Mouse (Mus musculus) neural tube, embryonic 14.5 days (tissue): ENCODE results near the gene Mycl. TPM values are rescaled to one million over a fixed set of nuclear protein-coding genes. Genes with fewer than 3 reads are reported as not detected.

Experiments used
- ATAC-seq: fragments of 200-750 bp; cut with Nextera tagmentation; 2 replicates; pipeline ENCODE4 v1.8.0; 2017; ENCODE audit warnings: low read depth, mild to moderate bottlenecking, moderate TSS enrichment, moderate library complexity
- H3K27ac ChIP-seq: fragments of 300-500 bp; sonication (generic); 2 replicates; pipeline ENCODE4 v1.5.1; 2014; ENCODE audit warnings: low read depth, mild to moderate bottlenecking, control low read depth, low read length, moderate library complexity, mixed read lengths
- H3K27me3 ChIP-seq: fragments of 300-500 bp; sonication (generic); 2 replicates; pipeline ENCODE4 v1.6.1; 2014; ENCODE audit warnings: low read length; ENCODE audit not compliant: control insufficient read depth, insufficient read depth
- H3K36me3 ChIP-seq: fragments of 300-500 bp; sonication (generic); 2 replicates; pipeline ENCODE4 v1.6.1; 2014; ENCODE audit warnings: low read length, mixed read lengths; ENCODE audit not compliant: control insufficient read depth, insufficient read depth
- H3K4me1 ChIP-seq: fragments of 300-500 bp; sonication (generic); 2 replicates; pipeline ENCODE4 v1.6.1; 2014; ENCODE audit warnings: low read length; ENCODE audit not compliant: control insufficient read depth, insufficient read depth
- H3K4me2 ChIP-seq: fragments of 300-500 bp; sonication (generic); 2 replicates; pipeline ENCODE4 v1.6.1; 2014; ENCODE audit warnings: mild to moderate bottlenecking, low read depth, low read length, control low read depth
- H3K4me3 ChIP-seq: fragments of 300-500 bp; sonication (generic); 2 replicates; pipeline ENCODE4 v1.5.1; 2014; ENCODE audit warnings: low read depth, low read length, control low read depth, mixed read lengths
- H3K9ac ChIP-seq: fragments of 300-500 bp; sonication (generic); replicated peaks from 2 replicates; pipeline ENCODE4 v1.6.1; 2014; ENCODE audit warnings: low read depth, mild to moderate bottlenecking, control low read depth, low read length, mixed read lengths
- H3K9me3 ChIP-seq: fragments of 300-500 bp; sonication (generic); 2 replicates; pipeline ENCODE4 v1.6.1; 2016; ENCODE audit warnings: low read length; ENCODE audit not compliant: control insufficient read depth
- WGBS: fragments of 180-500 bp; shearing (Covaris S2); extraction: QIAGEN DNeasy Blood & Tissue Kit; methylation state at CpG from one replicate; pipeline ENCODE4 v1.1.7; 2014; 5-methylcytosine and 5-hydroxymethylcytosine counted together
- polyA plus RNA-seq: library from polyadenylated mRNA; unstranded; fragments of >200 nt; fragmentation: Nextera tagmentation; extraction: Ambion mirVana; gene quantifications from 2 replicates; pipeline ENCODE4 v1.2.1, GENCODE M21; 2014

The Mycl gene
- polyA plus RNA-seq, 1 experiment from 2014 or later: 60.9 TPM

- no peak for ATAC-seq
- 81% methylated on average over 4 of the region's 4 CpGs for WGBS
- Histone ChIP-seq H3K36me3 (no peaks in the 10 kb centered on the region), H3K4me3 (no peak overlapping the region), H3K4me1 (no peaks in the 10 kb centered on the region), H3K9me3 (no peaks in the 10 kb centered on the region), H3K27ac (no peak overlapping the region), H3K9ac (no peak overlapping the region), H3K4me2 (no peak overlapping the region), H3K27me3 (no peaks in the 10 kb centered on the region)
These were observed 18.6 kb upstream of the Mycl start for GRCm38 (mm10) chr4:122976885-122977284.

GRCm38 (mm10) chr4:122978850-122979249 lies 16.6 kb upstream of the Mycl start:
- 94% methylated on average over 2 of the region's 2 CpGs for WGBS
- H3K4me2 ChIP-seq: no peak overlapping the region
- H3K36me3 ChIP-seq: no peaks in the 10 kb centered on the region
- H3K4me1 ChIP-seq: no peaks in the 10 kb centered on the region
- H3K9me3 ChIP-seq: no peaks in the 10 kb centered on the region
- no peak overlapping the region for H3K9ac ChIP-seq
- no peak overlapping the region for H3K4me3 ChIP-seq
- no peak overlapping the region for H3K27ac ChIP-seq
- ATAC-seq: no peak
- H3K27me3 ChIP-seq: no peaks in the 10 kb centered on the region

DNA sequence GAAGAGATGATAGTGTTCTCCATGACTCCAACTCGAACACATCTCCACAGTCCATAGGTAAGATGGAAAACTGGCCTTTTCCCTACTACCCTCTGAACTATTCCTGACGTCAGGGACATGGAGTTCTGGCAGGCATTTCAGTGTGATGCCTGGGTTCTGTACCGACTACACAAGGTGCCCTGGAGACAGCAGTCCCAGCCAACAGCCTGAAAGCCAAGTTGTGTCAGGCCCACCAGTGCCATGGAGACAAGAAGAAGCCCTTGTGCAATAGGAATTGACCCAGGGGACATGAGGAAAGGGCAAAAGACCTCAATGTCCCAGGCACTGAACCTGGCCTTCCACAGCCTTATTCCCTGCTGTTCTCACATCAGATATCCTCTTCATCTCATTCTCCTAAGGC lies 15.6 kb upstream of the Mycl start:
- H3K9me3 ChIP-seq: no peaks in the 10 kb centered on the region
- WGBS: 90% methylated on average over 3 of the region's 3 CpGs

GRCm38 (mm10) chr4:122980684-122981083 lies 14.8 kb upstream of the Mycl start:
- Histone ChIP-seq H3K4me3 (no peak overlapping the region), H3K27ac (no peak overlapping the region), H3K9ac (no peak overlapping the region), H3K4me2 (no peak overlapping the region), H3K36me3 (no peaks in the 10 kb centered on the region), H3K27me3 (no peaks in the 10 kb centered on the region), H3K9me3 (no peaks in the 10 kb centered on the region), H3K4me1 (no peaks in the 10 kb centered on the region)
- ATAC-seq: no peak
- 92% methylated on average over 2 of the region's 2 CpGs for WGBS

More for the DNA sequence above, 15.6 kb upstream of the Mycl start:
- Histone ChIP-seq H3K27ac (no peak overlapping the region), H3K9ac (no peak overlapping the region), H3K27me3 (no peaks in the 10 kb centered on the region), H3K36me3 (no peaks in the 10 kb centered on the region), H3K4me1 (no peaks in the 10 kb centered on the region), H3K4me2 (no peak overlapping the region), H3K4me3 (no peak overlapping the region)
- ATAC-seq: no peak

GRCm38 (mm10) chr4:122981238-122981637 lies 14.2 kb upstream of the Mycl start:
- Histone ChIP-seq H3K36me3 (no peaks in the 10 kb centered on the region), H3K27ac (no peak overlapping the region), H3K4me3 (no peak overlapping the region), H3K4me2 (no peak overlapping the region), H3K4me1 (no peaks in the 10 kb centered on the region), H3K9ac (no peak overlapping the region), H3K9me3 (no peaks in the 10 kb centered on the region), H3K27me3 (no peaks in the 10 kb centered on the region)
- 86% methylated on average over 7 of the region's 7 CpGs for WGBS
- ATAC-seq: no peak

DNA sequence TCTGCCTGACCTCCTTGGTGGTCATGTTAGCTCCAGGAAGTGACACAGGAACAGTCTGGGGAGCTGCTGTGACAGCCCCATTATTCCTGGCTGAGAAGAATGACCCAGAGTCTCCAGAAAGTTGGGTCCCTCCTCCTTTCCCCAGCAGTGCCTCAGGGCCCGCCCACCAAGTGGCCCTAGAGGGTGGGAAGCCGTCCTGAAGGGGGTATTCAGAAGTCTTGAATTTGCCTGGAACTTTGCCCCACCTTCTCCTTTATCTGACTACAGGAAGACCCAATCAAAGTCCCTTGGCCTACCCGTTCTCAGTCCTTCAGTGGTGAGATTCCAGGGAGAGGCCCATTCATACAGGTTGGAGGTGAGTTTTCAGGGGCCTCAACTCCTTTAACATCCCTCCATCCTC lies 13.5 kb upstream of the Mycl start:
- no peaks in the 10 kb centered on the region for H3K27me3 ChIP-seq
- no peaks in the 10 kb centered on the region for H3K4me1 ChIP-seq
- no peaks in the 10 kb centered on the region for H3K36me3 ChIP-seq
- no peak overlapping the region for H3K4me3 ChIP-seq
- no peak for ATAC-seq
- no peak overlapping the region for H3K27ac ChIP-seq
- WGBS: 46% methylated on average over 3 of the region's 3 CpGs
- no peak overlapping the region for H3K4me2 ChIP-seq
- no peaks in the 10 kb centered on the region for H3K9me3 ChIP-seq
- no peak overlapping the region for H3K9ac ChIP-seq

GRCm38 (mm10) chr4:122982537-122982936 lies 12.9 kb upstream of the Mycl start:
- Histone ChIP-seq H3K36me3 (no peaks in the 10 kb centered on the region), H3K9me3 (no peaks in the 10 kb centered on the region), H3K4me2 (no peak overlapping the region), H3K4me1 (no peaks in the 10 kb centered on the region), H3K27me3 (no peaks in the 10 kb centered on the region), H3K9ac (no peak overlapping the region), H3K4me3 (no peak overlapping the region), H3K27ac (no peak overlapping the region)
- no peak for ATAC-seq
- WGBS: 61% methylated on average over 3 of the region's 3 CpGs

GRCm38 (mm10) chr4:122983486-122984261 lies 11.8 kb upstream of the Mycl start:
- Histone ChIP-seq H3K4me2 (peak overlapping the region; percentile 29; the same call in 1 of the 2 replicates), H3K4me1 (no peaks in the 10 kb centered on the region), H3K9ac (no peak overlapping the region; the same call in 1 of the 2 replicates), H3K9me3 (no peaks in the 10 kb centered on the region), H3K27me3 (no peaks in the 10 kb centered on the region), H3K4me3 (no peak overlapping the region), H3K36me3 (no peaks in the 10 kb centered on the region), H3K27ac (no peak overlapping the region)
- WGBS: 27% methylated on average over 17 of the region's 17 CpGs
- ATAC-seq: no peak

DNA sequence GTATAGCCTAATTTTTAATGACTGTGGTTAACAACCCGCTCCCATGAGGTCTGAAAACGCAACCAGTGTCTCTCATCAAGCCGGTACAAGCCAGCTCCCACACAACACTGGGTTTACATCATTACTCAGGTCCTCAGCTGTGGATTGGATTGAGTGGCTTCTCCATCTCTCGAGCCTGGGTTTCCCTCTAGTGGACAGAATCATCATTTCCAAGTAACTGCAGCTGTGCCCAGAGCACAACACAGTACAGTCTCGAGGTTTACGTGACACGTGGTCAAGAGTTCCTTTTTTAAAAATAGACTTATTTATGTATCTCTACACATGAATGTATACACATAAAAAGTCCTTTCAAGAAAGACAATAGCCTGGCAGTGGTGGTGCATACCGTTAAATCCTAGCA lies 10.3 kb upstream of the Mycl start:
- WGBS: 41% methylated on average over 8 of the region's 8 CpGs
- no peaks in the 10 kb centered on the region for H3K4me1 ChIP-seq
- no peaks in the 10 kb centered on the region for H3K9me3 ChIP-seq
- no peaks in the 10 kb centered on the region for H3K36me3 ChIP-seq
- no peak overlapping the region for H3K4me3 ChIP-seq
- peak; percentile 94 for ATAC-seq
- H3K4me2 ChIP-seq: no peak overlapping the region
- H3K9ac ChIP-seq: no peak overlapping the region
- H3K27ac ChIP-seq: no peak overlapping the region
- H3K27me3 ChIP-seq: no peaks in the 10 kb centered on the region
